Mouse (Mus musculus) testis, adult 2 months (tissue): ENCODE data around the gene Adgrb3.

Source experiments
- CTCF ChIP-seq: fragments of 200-500 bp; IDR thresholded peaks from 2 replicates; pipeline ENCODE4 v1.5.1; 2012; ENCODE audit warnings: low read depth, mild to moderate bottlenecking, inconsistent platforms, low read length, moderate library complexity; ENCODE audit not compliant: control insufficient read depth, insufficient read depth, insufficient replicate concordance
- POLR2A ChIP-seq: fragments of 200-500 bp; IDR thresholded peaks from 2 replicates; pipeline ENCODE4 v1.6.1; 2012; ENCODE audit warnings: low read depth, mild to moderate bottlenecking, inconsistent platforms, low read length, moderate library complexity; ENCODE audit not compliant: control insufficient read depth

GRCm38 (mm10) chr1:25082377-25082776 lies 747.1 kb downstream of the Adgrb3 start:
- TF ChIP-seq CTCF (no peak), POLR2A (no peak)
